Mouse (Mus musculus): ENCODE data around the gene 3110021N24Rik. TPM values are rescaled to one million over a fixed set of nuclear protein-coding genes. Genes with fewer than 3 reads are reported as not detected.
"Not testable (repeated sequence)": the region's sequence is repeated elsewhere in the genome, so short reads cannot be mapped to it uniquely, and the experiment has no call there.

The 3110021N24Rik gene
- 0.48 and 0.60 TPM in 2 replicates for polyA plus RNA-seq (2012; rRNA removed)

DNA sequence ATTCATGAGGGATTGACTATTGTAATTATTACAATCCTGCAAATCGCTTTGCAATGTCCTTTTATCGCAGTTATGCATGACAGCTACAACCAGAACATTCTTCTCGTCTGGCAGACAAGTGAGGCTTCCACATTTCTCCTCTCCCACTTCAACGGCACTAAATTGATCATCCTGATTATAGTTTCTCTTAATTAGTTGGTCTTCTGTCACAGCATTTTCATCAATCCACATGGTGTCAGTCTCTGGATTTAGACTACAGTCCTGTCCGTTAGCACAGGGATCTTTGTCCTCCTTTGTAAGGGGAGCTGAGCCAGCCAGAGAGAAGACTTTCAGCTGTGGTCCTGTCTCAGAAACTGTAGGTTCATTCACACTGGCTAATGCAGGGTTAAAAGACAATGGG, at the start of gene 3110021N24Rik:
Gene 3110021N24Rik (plus strand): TSS at position 301 of the 400 bp plus-strand sequence.
- no peak for DNase-seq (ENCODE audit: extremely low spot score in 1 of 2, low spot score in 1 of 2)

- no peak for DNase-seq (ENCODE audit: extremely low spot score in 1 of 2, low spot score in 1 of 2)
Observed at GRCm38 (mm10) chr4:108686156-108686555, 33.3 kb upstream of the 3110021N24Rik start.

- not testable (repeated sequence) for DNase-seq (ENCODE audit: extremely low spot score in 1 of 2, low spot score in 1 of 2)
Observed at GRCm38 (mm10) chr4:108687098-108687497, 32.4 kb upstream of the 3110021N24Rik start.

DNA sequence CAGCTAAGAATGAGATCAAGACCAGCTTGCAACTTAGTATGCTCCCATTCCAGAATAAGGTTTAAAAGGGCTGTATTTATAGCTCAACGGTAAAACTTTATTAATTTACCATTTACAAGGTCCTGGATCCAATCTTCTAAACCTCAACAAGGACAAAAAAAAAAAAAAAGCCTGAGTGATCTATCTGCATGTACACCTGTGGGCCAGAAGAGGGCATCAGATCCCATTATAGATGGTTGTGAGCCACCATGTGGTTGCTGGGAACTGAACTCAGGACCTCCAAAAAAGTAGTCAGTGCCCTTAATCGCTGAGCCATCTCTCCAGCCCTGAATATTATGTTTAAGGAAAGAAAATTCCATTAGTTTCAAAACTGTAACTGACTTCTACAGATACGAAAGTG, 29.0 kb upstream of the 3110021N24Rik start:
- DNase-seq (ENCODE audit: extremely low spot score in 1 of 2, low spot score in 1 of 2) = no peak

DNA sequence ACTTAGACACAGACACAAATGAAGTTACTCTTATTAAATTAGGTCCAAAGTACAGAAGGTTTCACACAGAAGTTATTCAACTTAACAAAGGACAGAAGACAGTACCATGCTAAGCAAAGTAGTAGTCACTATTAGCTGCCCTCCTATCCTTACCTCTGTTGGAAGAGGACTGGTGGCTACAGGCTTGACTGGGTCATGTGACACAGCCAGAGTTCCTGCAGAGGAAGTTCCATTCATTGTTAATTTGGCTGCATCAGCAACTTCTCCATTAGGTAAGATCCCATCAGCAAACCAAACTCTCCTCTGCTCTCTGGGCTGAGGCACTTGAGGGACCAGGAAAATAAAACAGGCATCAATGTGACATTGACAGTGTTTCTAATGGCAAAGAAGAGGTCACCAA, 28.0 kb upstream of the 3110021N24Rik start:
- no peak for DNase-seq (ENCODE audit: extremely low spot score in 1 of 2, low spot score in 1 of 2)

- peak in 1 of 2 experiments; percentile 23 for DNase-seq (ENCODE audit: extremely low spot score in 1 of 2, low spot score in 1 of 2)
Observed at GRCm38 (mm10) chr4:108696934-108697333, 22.5 kb upstream of the 3110021N24Rik start.

- DNase-seq (ENCODE audit: extremely low spot score in 1 of 2, low spot score in 1 of 2) = peak in 1 of 2 experiments; percentile 15
Observed at GRCm38 (mm10) chr4:108708209-108708608, 11.2 kb upstream of the 3110021N24Rik start.

DNA sequence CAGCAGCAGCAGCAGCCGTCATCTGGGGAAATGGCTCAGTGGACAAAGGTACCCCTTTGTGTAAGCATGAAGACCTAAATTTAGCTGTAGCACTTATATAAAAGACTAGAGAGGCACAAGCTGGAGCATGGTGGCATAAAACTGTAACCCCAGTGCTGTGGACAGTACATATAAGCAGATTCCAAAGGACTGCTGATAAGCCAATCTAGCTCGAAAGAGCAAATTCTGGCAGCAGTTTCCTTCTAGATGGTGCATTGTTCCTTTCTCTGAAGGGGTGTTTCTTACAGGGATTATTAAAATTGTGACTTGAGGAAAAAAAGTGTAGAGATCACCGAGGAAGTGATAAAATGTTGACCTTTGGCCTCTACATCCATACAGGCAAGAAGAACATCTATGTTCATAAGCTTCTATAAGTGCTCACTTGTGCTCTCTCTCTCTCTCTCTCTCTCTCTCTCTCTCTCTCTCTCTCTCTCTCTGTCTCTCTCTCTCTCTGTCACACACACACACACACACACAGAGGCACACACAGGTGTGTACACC, 1.9 kb downstream of the 3110021N24Rik start:
- DNase-seq (ENCODE audit: extremely low spot score in 1 of 2, low spot score in 1 of 2) = no peak

DNA sequence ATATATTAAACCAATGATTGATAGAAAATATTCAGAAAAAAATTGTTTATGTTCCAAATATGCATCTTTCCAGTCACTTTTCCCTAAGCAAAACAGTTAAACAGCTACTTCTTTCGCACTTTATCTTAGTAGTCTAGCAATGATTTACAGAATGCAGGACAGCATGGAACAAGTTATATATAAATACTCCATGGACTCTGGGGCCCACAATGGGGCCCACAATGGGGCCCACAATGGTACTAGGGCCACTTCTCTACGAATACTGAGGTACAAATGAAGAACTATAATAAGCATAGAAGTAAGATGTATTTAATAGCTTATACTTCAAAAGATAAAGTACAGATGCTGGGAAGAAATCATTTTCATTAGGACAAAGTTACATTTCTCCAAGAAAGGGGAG, 4.7 kb downstream of the 3110021N24Rik start:
- no peak for DNase-seq (ENCODE audit: extremely low spot score in 1 of 2, low spot score in 1 of 2)

DNA sequence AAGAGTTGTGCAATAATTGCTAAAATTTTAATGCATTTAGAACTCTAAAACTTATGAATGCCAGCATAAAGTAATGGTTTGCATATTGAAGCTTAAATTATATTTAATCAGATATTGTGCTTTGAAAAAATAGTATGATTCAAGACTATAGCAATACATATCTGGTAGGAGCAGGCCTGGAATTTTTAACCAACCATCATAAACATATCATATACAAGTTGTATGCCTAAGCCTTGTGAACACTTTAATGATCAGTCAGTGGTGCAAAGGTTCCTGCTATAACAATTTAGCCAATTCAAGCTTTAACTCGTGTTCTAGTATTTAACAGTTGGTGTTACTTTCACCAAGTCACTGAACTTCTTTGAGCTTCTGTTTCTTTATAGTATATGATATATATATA, 11.0 kb downstream of the 3110021N24Rik start:
- no peak for DNase-seq (ENCODE audit: extremely low spot score in 1 of 2, low spot score in 1 of 2)

GRCm38 (mm10) chr4:108731582-108731981, 12.1 kb downstream of the 3110021N24Rik start:
- no peak for DNase-seq (ENCODE audit: extremely low spot score in 1 of 2, low spot score in 1 of 2)

- no peak for DNase-seq (ENCODE audit: extremely low spot score in 1 of 2, low spot score in 1 of 2)
Observed at GRCm38 (mm10) chr4:108746160-108746873, 26.9 kb downstream of the 3110021N24Rik start.

DNA sequence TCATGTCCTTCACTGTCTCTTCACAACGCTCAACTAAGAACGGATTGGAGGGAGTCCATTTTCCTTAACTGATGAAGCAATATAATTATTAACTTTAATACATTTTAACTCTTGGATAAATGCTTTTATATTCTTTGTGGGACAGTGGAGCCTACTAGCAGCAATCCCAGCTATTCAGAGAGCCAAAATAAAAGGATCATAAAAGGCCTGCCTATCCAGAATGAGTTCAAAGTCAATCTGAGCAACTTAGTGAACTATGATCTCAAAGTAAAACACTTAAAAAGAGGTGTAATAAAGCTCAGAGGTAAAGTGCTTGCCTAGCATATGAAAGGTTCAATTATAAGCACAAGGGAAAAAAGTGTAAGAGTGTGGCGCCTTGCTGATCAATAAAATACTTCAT, 40.1 kb downstream of the 3110021N24Rik start:
- DNase-seq (ENCODE audit: extremely low spot score in 1 of 2, low spot score in 1 of 2) = no peak

- no peak for DNase-seq (ENCODE audit: extremely low spot score in 1 of 2, low spot score in 1 of 2)
Observed at GRCm38 (mm10) chr4:108768527-108768926, 49.1 kb downstream of the 3110021N24Rik start.

- peak in 1 of 2 experiments; percentile 50 for DNase-seq (ENCODE audit: extremely low spot score in 1 of 2, low spot score in 1 of 2)
Observed at GRCm38 (mm10) chr4:108779763-108780056, 60.3 kb downstream of the 3110021N24Rik start.

DNA sequence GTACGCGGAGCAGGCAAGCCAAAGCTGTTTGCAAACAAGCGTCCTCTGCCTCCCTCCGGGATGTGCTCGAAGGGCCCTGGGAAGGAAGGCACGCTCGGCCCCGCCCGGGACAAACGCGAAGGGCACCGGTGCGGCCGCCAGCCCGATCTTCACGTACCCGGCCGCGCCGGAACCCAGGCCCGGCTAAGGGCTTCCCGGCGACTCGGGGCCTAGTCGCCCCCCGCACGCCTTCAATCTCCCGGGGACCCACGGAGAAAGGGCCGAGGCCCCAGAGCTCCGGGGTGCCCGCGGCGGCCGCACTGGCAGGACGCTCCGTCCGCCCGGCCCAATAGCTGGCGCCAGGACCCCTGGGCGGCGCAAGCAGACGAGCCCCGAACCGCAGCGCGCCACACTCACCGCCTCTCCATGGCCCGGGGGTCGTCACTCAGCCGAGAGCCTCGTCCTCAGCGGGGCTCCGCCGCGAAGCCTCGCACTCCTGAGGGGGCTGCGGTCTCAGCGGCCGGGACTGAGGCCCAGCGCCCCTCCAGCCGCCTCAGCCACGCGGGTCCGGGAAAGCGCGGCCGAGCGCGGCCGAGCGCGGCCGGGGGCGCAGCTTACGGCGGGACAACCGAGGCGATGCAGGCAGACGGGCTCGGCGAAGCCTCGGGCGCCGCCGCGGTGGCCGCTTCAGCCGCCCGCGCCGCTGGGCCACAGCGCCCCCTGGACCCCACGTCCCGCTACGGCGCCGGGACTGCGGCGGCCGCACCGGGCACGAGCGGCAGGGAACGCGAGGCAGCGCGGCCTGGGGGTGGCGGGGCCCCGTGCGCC, 60.8 kb downstream of the 3110021N24Rik start, which contains the start of gene Zfyve9:
Gene Zfyve9 (minus strand): TSS at position 742 of the 807 bp plus-strand sequence.
- peak; percentile 14 to 74 for DNase-seq (ENCODE audit: extremely low spot score in 1 of 2, low spot score in 1 of 2)

GRCm38 (mm10) chr4:108780864-108781205, 61.4 kb downstream of the 3110021N24Rik start:
- no peak for DNase-seq (ENCODE audit: extremely low spot score in 1 of 2, low spot score in 1 of 2)

DNA sequence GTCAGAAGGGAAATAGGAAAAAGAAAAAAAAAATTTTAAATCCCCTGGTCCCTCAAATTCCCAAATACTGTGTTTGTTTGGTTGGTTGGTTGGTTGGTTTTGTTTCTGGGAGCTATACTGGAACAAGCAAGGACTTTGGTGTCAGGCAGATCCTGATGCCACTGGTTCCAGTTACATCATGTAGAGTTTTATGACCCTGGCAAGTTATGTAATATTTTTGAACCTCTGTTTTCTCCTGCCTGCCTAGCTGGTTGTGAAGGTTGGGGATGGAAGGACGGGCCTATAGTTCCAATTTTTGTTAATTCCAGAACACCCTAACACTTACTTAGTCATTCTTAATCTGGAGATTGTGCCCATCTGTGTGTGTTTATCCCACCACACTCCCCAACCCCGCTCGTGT, 62.1 kb downstream of the 3110021N24Rik start:
- peak in 1 of 2 experiments; percentile 36 for DNase-seq (ENCODE audit: extremely low spot score in 1 of 2, low spot score in 1 of 2)

DNA sequence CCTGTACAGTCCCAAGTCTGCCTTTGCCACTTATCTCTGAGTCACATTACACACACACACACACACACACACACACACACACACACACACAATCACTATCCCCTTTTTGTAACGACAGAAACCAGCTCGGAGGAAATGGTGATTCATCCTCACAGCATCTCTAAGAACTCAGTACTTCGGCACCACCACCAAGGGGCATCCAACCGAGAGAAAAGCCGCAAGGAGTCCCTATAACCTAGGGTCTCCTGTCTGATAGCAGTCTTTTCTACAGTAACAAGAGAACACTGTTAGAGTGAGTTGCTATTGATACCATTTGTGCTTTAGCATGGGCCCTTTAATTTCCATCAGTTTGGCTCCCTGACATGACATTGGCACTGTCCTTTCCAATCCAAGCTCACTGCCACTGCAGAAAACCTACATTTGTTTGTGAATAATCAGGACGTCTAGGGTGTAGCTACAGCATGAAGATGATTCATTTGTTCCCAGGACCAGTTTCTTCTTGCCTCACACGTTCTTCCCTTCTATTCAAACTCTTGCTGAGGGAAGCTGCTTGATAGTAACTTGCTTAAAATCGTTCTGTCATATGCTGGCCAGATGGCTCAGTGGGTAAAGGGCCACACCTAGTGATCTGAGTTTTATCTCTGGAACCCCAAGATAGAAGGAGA, 63.1 kb downstream of the 3110021N24Rik start:
- DNase-seq (ENCODE audit: extremely low spot score in 1 of 2, low spot score in 1 of 2) = peak; percentile 15 to 70

- DNase-seq (ENCODE audit: extremely low spot score in 1 of 2, low spot score in 1 of 2) = no peak
Observed at GRCm38 (mm10) chr4:108789258-108789936, 69.9 kb downstream of the 3110021N24Rik start.
